Comparison of ENCODE assay signal across 9 mouse cellular contexts in genomic region chr7:24850162-24850561, GRCm38 (mm10). TPM values are rescaled to one million over a fixed set of nuclear protein-coding genes. Genes with fewer than 3 reads are reported as not detected.
DNase-seq lines count a peak whose midpoint lies in the region; ATAC-seq lines count a peak whose summit lies in the region.
"Had no signal": no experiment of that assay in that cellular context is flagged by ENCODE, and none has a peak within 500 bp of the region (broad histone marks: within the 10 kb centered on the region; RNA-seq: fewer than 3 reads in every experiment).

No protein-coding gene starts in this region.

- H3K27ac ChIP-seq in midbrain, embryonic 14.5 days (replicated peaks; ENCODE audit: low read depth, low read length): no peak overlapping the region
- no peak overlapping the region for H3K27ac ChIP-seq in midbrain, embryonic 11.5 days (ENCODE audit: low read depth, low read length)

- peak; percentile 54 for DNase-seq in embryo, embryonic 10 days (ENCODE audit: low spot score)
- no peak for DNase-seq in embryo, embryonic 9.5 days (ENCODE audit: extremely low spot score)
- peak; percentile 24 for DNase-seq in midbrain, embryonic 14.5 days
- no peak for DNase-seq in midbrain, embryonic 11.5 days (ENCODE audit: low spot score, missing footprints)
- peak; percentile 23 to 79 for DNase-seq in left cerebral cortex, adult 8-10 months (ENCODE audit: low spot score in 2 of 2)
- peak; percentile 82 for DNase-seq in telencephalon, adult 2 months (ENCODE audit: low read depth, low spot score)
- no peak for DNase-seq in lung, postnatal 4 days
- no peak for DNase-seq in lung, postnatal 36 days

- H3K4me2 ChIP-seq in midbrain, embryonic 14.5 days (ENCODE audit: low read length): no peak overlapping the region
- H3K4me2 ChIP-seq in midbrain, embryonic 11.5 days: no peak overlapping the region

- H3K4me1 ChIP-seq in midbrain, embryonic 14.5 days (ENCODE audit: control insufficient read depth, insufficient read depth, low read length): no peaks in the 10 kb centered on the region
- H3K4me1 ChIP-seq in midbrain, embryonic 11.5 days (ENCODE audit: control insufficient read depth, insufficient read depth, low read length): no peaks in the 10 kb centered on the region

- no peaks in the 10 kb centered on the region for H3K36me3 ChIP-seq in midbrain, embryonic 14.5 days (ENCODE audit: control insufficient read depth, insufficient read depth, low read length)
- no peaks in the 10 kb centered on the region for H3K36me3 ChIP-seq in midbrain, embryonic 11.5 days (ENCODE audit: control insufficient read depth, insufficient read depth, low read length)

- no peaks in the 10 kb centered on the region for H3K9me3 ChIP-seq in midbrain, embryonic 14.5 days (ENCODE audit: control insufficient read depth, low read length)
- no peaks in the 10 kb centered on the region for H3K9me3 ChIP-seq in midbrain, embryonic 11.5 days (ENCODE audit: control insufficient read depth, low read length)

- WGBS in midbrain, embryonic 14.5 days: 25% methylated on average over 5 of the region's 5 CpGs
- WGBS in midbrain, embryonic 11.5 days: 39% methylated on average over 5 of the region's 5 CpGs

- no peak for ATAC-seq in midbrain, embryonic 14.5 days (ENCODE audit: low FRiP score, low TSS enrichment)
- ATAC-seq in midbrain, embryonic 11.5 days (ENCODE audit: low FRiP score): no peak

- H3K9ac ChIP-seq in midbrain, embryonic 14.5 days (replicated peaks; ENCODE audit: low read length): no peak overlapping the region
- no peak overlapping the region for H3K9ac ChIP-seq in midbrain, embryonic 11.5 days (ENCODE audit: low read length)

- H3K27me3 ChIP-seq in midbrain, embryonic 14.5 days (ENCODE audit: control insufficient read depth, insufficient read depth, low read length): no peaks in the 10 kb centered on the region
- no peaks in the 10 kb centered on the region for H3K27me3 ChIP-seq in midbrain, embryonic 11.5 days (ENCODE audit: control insufficient read depth, insufficient read depth, low read length)

- no peak overlapping the region for H3K4me3 ChIP-seq in midbrain, embryonic 14.5 days (replicated peaks; ENCODE audit: low read depth, low read length)
- H3K4me3 ChIP-seq in midbrain, embryonic 11.5 days (ENCODE audit: low read depth, low read length): no peak overlapping the region

RNA-seq across cellular contexts. Expression of gene Gm9844, which starts 11.9 kb away (rescaled TPM):
- 36.2 and 58.3 TPM in 2 replicates for polyA plus RNA-seq in midbrain, embryonic 14.5 days (2014; fragmentation: Nextera tagmentation; extraction: Ambion mirVana)
- 19.9 and 20.6 TPM in 2 replicates for polyA plus RNA-seq in midbrain, embryonic 11.5 days (2014; fragmentation: Nextera tagmentation; extraction: Ambion mirVana)
- not detected for total RNA-seq in left cerebral cortex, adult 8-10 months (2022)

RNA-seq across cellular contexts. Expression of gene Lypd4, which starts 19.6 kb away (rescaled TPM):
- not detected in 2 replicates for polyA plus RNA-seq in midbrain, embryonic 14.5 days (2014; fragmentation: Nextera tagmentation; extraction: Ambion mirVana)
- not detected in 2 replicates for polyA plus RNA-seq in midbrain, embryonic 11.5 days (2014; fragmentation: Nextera tagmentation; extraction: Ambion mirVana)
- total RNA-seq in left cerebral cortex, adult 8-10 months (2022): not detected
- polyA plus RNA-seq: cortical plate, adult 2 months had no signal

RNA-seq across cellular contexts. Expression of gene Dmrtc2, which starts 19.7 kb away (rescaled TPM):
- polyA plus RNA-seq in midbrain, embryonic 14.5 days (2014; fragmentation: Nextera tagmentation; extraction: Ambion mirVana): not detected in 2 replicates
- polyA plus RNA-seq in midbrain, embryonic 11.5 days (2014; fragmentation: Nextera tagmentation; extraction: Ambion mirVana): not detected in 2 replicates
- not detected for total RNA-seq in left cerebral cortex, adult 8-10 months (2022)
- polyA plus RNA-seq: cortical plate, adult 2 months had no signal

RNA-seq across cellular contexts. Expression of gene Rps19, which starts 34.0 kb away (rescaled TPM):
- polyA plus RNA-seq in midbrain, embryonic 14.5 days (2014; fragmentation: Nextera tagmentation; extraction: Ambion mirVana): 1,428 and 1,598 TPM in 2 replicates
- 1,753 and 1,929 TPM in 2 replicates for polyA plus RNA-seq in midbrain, embryonic 11.5 days (2014; fragmentation: Nextera tagmentation; extraction: Ambion mirVana)
- 100 to 1,000 TPM; 577 to 601 (median 592) TPM for total RNA-seq in left cerebral cortex, adult 8-10 months (2022)

RNA-seq across cellular contexts. Expression of gene Cd79a, which starts 47.0 kb away (rescaled TPM):
- polyA plus RNA-seq in midbrain, embryonic 14.5 days (2014; fragmentation: Nextera tagmentation; extraction: Ambion mirVana): 0.28 TPM in 1 of 2 replicates, not detected in the other
- polyA plus RNA-seq in midbrain, embryonic 11.5 days (2014; fragmentation: Nextera tagmentation; extraction: Ambion mirVana): 0.12 and 0.14 TPM in 2 replicates
- under 1 TPM; 0.33 to 0.74 (median 0.53) TPM for total RNA-seq in left cerebral cortex, adult 8-10 months (2022)

Comparison
In these comparisons a context has a peak if more than half of its experiments do, and no peak if none do; other contexts are left out.
1. DNase-seq: peak in embryo, embryonic 10 days (single experiment), midbrain, embryonic 14.5 days (single experiment), left cerebral cortex, adult 8-10 months (2 of 2) and telencephalon, adult 2 months (single experiment); none in embryo, embryonic 9.5 days (single experiment), midbrain, embryonic 11.5 days (single experiment), lung, postnatal 4 days (0 of 2) and lung, postnatal 36 days (single experiment).